Mouse (Mus musculus): ENCODE data around the gene Luc7l2. TPM values are rescaled to one million over a fixed set of nuclear protein-coding genes. Genes with fewer than 3 reads are reported as not detected.

The Luc7l2 gene
- polyA plus RNA-seq, 1 experiment from 2014 or later, result 39.7 TPM

- 61% methylated on average over 5 of the region's 5 CpGs for WGBS
- Histone ChIP-seq H3K9me3 (replicated peaks) (no peaks in the 10 kb centered on the region), H3K27ac (no peak overlapping the region), H3K4me1 (peaks cover 13% of the 10 kb centered on the region), H3K27me3 (ENCODE audit: low read depth, poor library complexity, severe bottlenecking) (peaks cover 64% of the 10 kb centered on the region), H3K36me3 (no peaks in the 10 kb centered on the region), H3K4me3 (no peak overlapping the region)
- DNase-seq (ENCODE audit: low spot score), result no peak
Observed at GRCm38 (mm10) chr6:38641645-38642044, 90.5 kb downstream of the Luc7l2 start.

- no peaks in the 10 kb centered on the region for H3K9me3 ChIP-seq (replicated peaks)
- DNase-seq (ENCODE audit: low spot score), result no peak
- H3K4me3 ChIP-seq, result no peak overlapping the region
- peaks cover 6% of the 10 kb centered on the region; the same call in 1 of the 2 replicates for H3K4me1 ChIP-seq
- no peak overlapping the region for H3K27ac ChIP-seq
- H3K36me3 ChIP-seq, result no peaks in the 10 kb centered on the region
- 77% methylated on average over 5 of the region's 5 CpGs for WGBS
- H3K27me3 ChIP-seq (ENCODE audit: low read depth, poor library complexity, severe bottlenecking), result peaks cover 55% of the 10 kb centered on the region
Observed at GRCm38 (mm10) chr6:38642593-38642992, 91.5 kb downstream of the Luc7l2 start.

- Histone ChIP-seq H3K27ac (no peak overlapping the region), H3K4me1 (peaks cover 6% of the 10 kb centered on the region; the same call in 1 of the 2 replicates), H3K9me3 (replicated peaks) (no peaks in the 10 kb centered on the region), H3K36me3 (no peaks in the 10 kb centered on the region), H3K27me3 (ENCODE audit: low read depth, poor library complexity, severe bottlenecking) (peaks cover 50% of the 10 kb centered on the region), H3K4me3 (no peak overlapping the region)
- 74% methylated on average over 3 of the region's 3 CpGs for WGBS
- no peak for DNase-seq (ENCODE audit: low spot score)
Observed at GRCm38 (mm10) chr6:38643039-38643438, 91.9 kb downstream of the Luc7l2 start.

GRCm38 (mm10) chr6:38649545-38649944, 98.4 kb downstream of the Luc7l2 start:
- no peak overlapping the region for H3K27ac ChIP-seq
- H3K9me3 ChIP-seq (replicated peaks), result no peaks in the 10 kb centered on the region
- WGBS, result 73% methylated on average over 3 of the region's 3 CpGs
- H3K27me3 ChIP-seq (ENCODE audit: low read depth, poor library complexity, severe bottlenecking), result no peaks in the 10 kb centered on the region
- H3K4me1 ChIP-seq, result no peaks in the 10 kb centered on the region
- no peaks in the 10 kb centered on the region for H3K36me3 ChIP-seq
- H3K4me3 ChIP-seq, result no peak overlapping the region
- DNase-seq (ENCODE audit: low spot score), result no peak

GRCm38 (mm10) chr6:38650263-38650937, 99.3 kb downstream of the Luc7l2 start:
- no peaks in the 10 kb centered on the region for H3K27me3 ChIP-seq (ENCODE audit: low read depth, poor library complexity, severe bottlenecking)
- H3K4me3 ChIP-seq, result no peak overlapping the region
- no peaks in the 10 kb centered on the region for H3K36me3 ChIP-seq
- DNase-seq (ENCODE audit: low spot score), result peak; percentile 69
- no peaks in the 10 kb centered on the region for H3K9me3 ChIP-seq (replicated peaks)
- no peak overlapping the region for H3K27ac ChIP-seq
- 44% methylated on average over 14 of the region's 14 CpGs for WGBS
- no peaks in the 10 kb centered on the region for H3K4me1 ChIP-seq

Small RNA genes within 50 kb of the gene (microRNA-seq; reads per million reads assigned to microRNA genes)
- gene Mir7670, result not detected

Other genes with a start within 250 kb of the Luc7l2 start
- gene Zc3hav1, start 196.7 kb upstream of the Luc7l2 start, polyA plus RNA-seq (2016; fragmentation: Nextera tagmentation; extraction: Ambion mirVana), result 1.5 and 2.0 TPM in 2 replicates
- 13.3 and 16.1 TPM in 2 replicates for gene Ttc26, start 169.9 kb upstream of the Luc7l2 start, polyA plus RNA-seq (2016; fragmentation: Nextera tagmentation; extraction: Ambion mirVana)
- 13.5 and 14.7 TPM in 2 replicates for gene Ubn2, start 117.4 kb upstream of the Luc7l2 start, polyA plus RNA-seq (2016; fragmentation: Nextera tagmentation; extraction: Ambion mirVana)
- 92.7 and 96.2 TPM in 2 replicates for gene Fmc1, start 17.8 kb upstream of the Luc7l2 start, polyA plus RNA-seq (2016; fragmentation: Nextera tagmentation; extraction: Ambion mirVana)
- 0.06 and 0.11 TPM in 2 replicates for gene Klrg2, start 85.9 kb downstream of the Luc7l2 start, polyA plus RNA-seq (2016; fragmentation: Nextera tagmentation; extraction: Ambion mirVana)
- gene Clec2l, start 111.7 kb downstream of the Luc7l2 start, polyA plus RNA-seq (2016; fragmentation: Nextera tagmentation; extraction: Ambion mirVana), result 0.35 and 0.40 TPM in 2 replicates

Measured in limb, embryonic 10.5 days (tissue).